ENCODE assay signal across 22 mouse cellular contexts in genomic region chr1:60569210-60569609, GRCm38 (mm10). TPM values are rescaled to one million over a fixed set of nuclear protein-coding genes. Genes with fewer than 3 reads are reported as not detected.
DNase-seq lines count a peak whose midpoint lies in the region; ATAC-seq lines count a peak whose summit lies in the region.
"Had no signal": no experiment of that assay in that cellular context is flagged by ENCODE, and none has a peak within 500 bp of the region (broad histone marks: within the 10 kb centered on the region; RNA-seq: fewer than 3 reads in every experiment).

No protein-coding gene starts in this region.

- 37% methylated on average over 5 of the region's 5 CpGs for WGBS in liver, embryonic 11.5 days

- no peak for ATAC-seq in liver, embryonic 11.5 days (replicated peaks; ENCODE audit: low FRiP score)
- peak; percentile 27; the same call in 1 of the 2 replicates for ATAC-seq in megakaryocyte progenitor cell, adult 5-6 weeks (replicated peaks; ENCODE audit: poor library complexity)
- ATAC-seq: hindbrain, embryonic 16.5 days had no signal

- H3K27ac ChIP-seq in liver, embryonic 11.5 days (ENCODE audit: low read depth, low read length): no peak overlapping the region
- H3K27ac ChIP-seq: embryonic facial prominence, embryonic 12.5 days; forebrain, embryonic 10.5 days; kidney, embryonic 15.5 days; left cerebral cortex, adult 2 months; limb, embryonic 13.5 days; lung, embryonic 15.5 days; midbrain, embryonic 12.5 days had no signal

- H3K27me3 ChIP-seq in liver, embryonic 11.5 days (replicated peaks; ENCODE audit: control insufficient read depth, insufficient read depth, low read length): peaks cover 9% of the 10 kb centered on the region
- H3K27me3 ChIP-seq: embryonic facial prominence, embryonic 12.5 days; heart, embryonic 12.5 days; kidney, embryonic 15.5 days; limb, embryonic 13.5 days; lung, embryonic 15.5 days had no signal

- H3K4me3 ChIP-seq in liver, embryonic 11.5 days (ENCODE audit: low read depth, low read length): no peak overlapping the region
- H3K4me3 ChIP-seq: embryonic facial prominence, embryonic 12.5 days; forebrain, embryonic 10.5 days; heart, embryonic 12.5 days; kidney, embryonic 15.5 days; left cerebral cortex, adult 2 months; limb, embryonic 13.5 days; lung, embryonic 15.5 days; midbrain, embryonic 12.5 days had no signal

- no peak overlapping the region for H3K4me2 ChIP-seq in liver, embryonic 11.5 days
- H3K4me2 ChIP-seq: embryonic facial prominence, embryonic 12.5 days; heart, embryonic 12.5 days; kidney, embryonic 15.5 days; limb, embryonic 13.5 days; lung, embryonic 15.5 days; midbrain, embryonic 12.5 days had no signal

- DNase-seq in liver (peak; percentile 5), ZHBTc4 (ENCODE audit: low read depth, low spot score) (peak; percentile 15)
- no peak for DNase-seq in liver, embryonic 11.5 days (ENCODE audit: low spot score)
- DNase-seq in CD4-positive, CD25-positive, alpha-beta regulatory T cell, adult 2 months (ENCODE audit: low read depth, low spot score): peak; percentile 57
- no peak for DNase-seq in kidney, adult 8-10 months
- no peak for DNase-seq in kidney, postnatal 4 days
- DNase-seq in kidney, adult 18-20 months: no peak
- DNase-seq: B cell, adult 2 months; cerebellum, adult 11 months; cerebellum, postnatal 25 days; gastrocnemius, postnatal 25 days; heart, postnatal 36 days had no signal

- no peaks in the 10 kb centered on the region for H3K36me3 ChIP-seq in liver, embryonic 11.5 days (ENCODE audit: control insufficient read depth, insufficient read depth, low read length)
- H3K36me3 ChIP-seq: embryonic facial prominence, embryonic 12.5 days; forebrain, embryonic 10.5 days; heart, embryonic 12.5 days; kidney, embryonic 15.5 days; limb, embryonic 13.5 days; lung, embryonic 15.5 days; midbrain, embryonic 12.5 days had no signal

- H3K4me1 ChIP-seq in liver, embryonic 11.5 days (replicated peaks; ENCODE audit: control insufficient read depth, insufficient read depth, low read length): peaks cover 6% of the 10 kb centered on the region

- no peaks in the 10 kb centered on the region for H3K9me3 ChIP-seq in liver, embryonic 11.5 days (ENCODE audit: control insufficient read depth, low read length)
- H3K9me3 ChIP-seq: embryonic facial prominence, embryonic 12.5 days; forebrain, embryonic 10.5 days; heart, embryonic 12.5 days; kidney, embryonic 15.5 days; limb, embryonic 13.5 days; lung, embryonic 15.5 days; midbrain, embryonic 12.5 days had no signal

- H3K9ac ChIP-seq in liver, embryonic 11.5 days (ENCODE audit: low read depth, low read length): no peak overlapping the region
- H3K9ac ChIP-seq: embryonic facial prominence, embryonic 12.5 days; heart, embryonic 12.5 days; kidney, embryonic 15.5 days; limb, embryonic 13.5 days; lung, embryonic 15.5 days; midbrain, embryonic 12.5 days had no signal

RNA-seq across cellular contexts. Expression of gene Raph1, which starts 2.3 kb away (rescaled TPM):
- 66.7 and 68.9 TPM in 2 replicates for polyA plus RNA-seq in liver, embryonic 11.5 days (2014; fragmentation: Nextera tagmentation; extraction: Ambion mirVana)
- 11.6 and 15.5 TPM in 2 replicates for total RNA-seq in megakaryocyte progenitor cell, adult 5-6 weeks (2015)
- total RNA-seq in megakaryocyte progenitor cell, adult 5-6 weeks (2017): 1.5 and 2.5 TPM in 2 replicates

Comparison
In these comparisons a context has a peak if more than half of its experiments do, and no peak if none do; other contexts are left out.
1. DNase-seq: peak in liver (single experiment), CD4-positive, CD25-positive, alpha-beta regulatory T cell, adult 2 months (single experiment) and ZHBTc4 (single experiment); none in liver, embryonic 11.5 days (single experiment), kidney, adult 8-10 months (0 of 2), kidney, postnatal 4 days (0 of 2) and kidney, adult 18-20 months (single experiment).